Mouse (Mus musculus) hindbrain, embryonic 11.5 days (tissue): Measurements from ENCODE around the gene Pafah1b3. TPM values are rescaled to one million over a fixed set of nuclear protein-coding genes. Genes with fewer than 3 reads are reported as not detected.

Experiments used
- ATAC-seq: fragments of 200-750 bp; cut with Nextera tagmentation; 2 replicates; pipeline ENCODE4 v1.8.0; 2017; ENCODE audit warnings: mild to moderate bottlenecking, moderate TSS enrichment, moderate library complexity; ENCODE audit not compliant: low FRiP score
- DNase-seq: peaks from one replicate; pipeline ENCODE4 v3.0.0-alpha.2; 2015; ENCODE audit warnings: low spot score
- H3K27ac ChIP-seq: fragments of 300-500 bp; sonication (generic); 2 replicates; pipeline ENCODE4 v1.5.1; 2014; ENCODE audit warnings: mild to moderate bottlenecking, low read depth, low read length
- H3K27me3 ChIP-seq: fragments of 300-500 bp; sonication (generic); 2 replicates; pipeline ENCODE4 v1.6.1; 2014; ENCODE audit warnings: mild to moderate bottlenecking, low read length, moderate library complexity, mixed read lengths; ENCODE audit not compliant: control insufficient read depth, insufficient read depth
- H3K36me3 ChIP-seq: fragments of 300-500 bp; sonication (generic); 2 replicates; pipeline ENCODE4 v1.6.1; 2014; ENCODE audit warnings: mild to moderate bottlenecking, low read length, moderate library complexity, mixed read lengths; ENCODE audit not compliant: control insufficient read depth, insufficient read depth
- H3K4me1 ChIP-seq: fragments of 300-500 bp; sonication (generic); replicated peaks from 2 replicates; pipeline ENCODE4 v1.6.1; 2014; ENCODE audit warnings: low read length, mixed read lengths; ENCODE audit not compliant: control insufficient read depth, insufficient read depth
- H3K4me2 ChIP-seq: fragments of 300-500 bp; sonication (generic); replicated peaks from 2 replicates; pipeline ENCODE4 v1.6.1; 2014; ENCODE audit warnings: mild to moderate bottlenecking, low read depth, low read length
- H3K4me3 ChIP-seq: fragments of 300-500 bp; sonication (generic); 2 replicates; pipeline ENCODE4 v1.5.1; 2014; ENCODE audit warnings: low read depth, low read length
- H3K9ac ChIP-seq: fragments of 300-500 bp; sonication (generic); 2 replicates; pipeline ENCODE4 v1.6.1; 2014; ENCODE audit warnings: low read depth, low read length
- H3K9me3 ChIP-seq: fragments of 300-500 bp; sonication (generic); 2 replicates; pipeline ENCODE4 v1.6.1; 2016; ENCODE audit warnings: low read length; ENCODE audit not compliant: control insufficient read depth
- WGBS: fragments of 180-500 bp; shearing (Covaris S2); extraction: QIAGEN DNeasy Blood & Tissue Kit; methylation state at CpG from one replicate; pipeline ENCODE4 v1.1.7; 2014; 5-methylcytosine and 5-hydroxymethylcytosine counted together
- polyA plus RNA-seq: library from polyadenylated mRNA; unstranded; fragments of >200 nt; fragmentation: Nextera tagmentation; extraction: Ambion mirVana; gene quantifications from 2 replicates; pipeline ENCODE4 v1.2.1, GENCODE M21; 2014

Pafah1b3 gene
- polyA plus RNA-seq, 1 experiment from 2014 or later = 335 TPM

- Histone ChIP-seq H3K9ac (no peak overlapping the region), H3K4me3 (no peak overlapping the region), H3K27me3 (no peaks in the 10 kb centered on the region), H3K36me3 (no peaks in the 10 kb centered on the region), H3K4me1 (peaks cover 9% of the 10 kb centered on the region), H3K27ac (no peak overlapping the region), H3K4me2 (no peak overlapping the region), H3K9me3 (no peaks in the 10 kb centered on the region)
- no peak for DNase-seq
- no peak for ATAC-seq
- WGBS = 91% methylated on average over 21 of the region's 22 CpGs
Observed at GRCm38 (mm10) chr7:25273259-25274241, 24.2 kb downstream of the Pafah1b3 start.

- Histone ChIP-seq H3K27ac (no peak overlapping the region), H3K4me2 (no peak overlapping the region), H3K9me3 (no peaks in the 10 kb centered on the region), H3K36me3 (no peaks in the 10 kb centered on the region), H3K9ac (0 out of 2 replicates have a peak overlapping the region, but pooled peaks have one; percentile 16), H3K4me3 (no peak overlapping the region), H3K27me3 (no peaks in the 10 kb centered on the region), H3K4me1 (peaks cover 5% of the 10 kb centered on the region)
- DNase-seq = no peak
- 91% methylated on average over 38 of the region's 38 CpGs for WGBS
- ATAC-seq = no peak
Observed at GRCm38 (mm10) chr7:25272445-25273258, 25.1 kb downstream of the Pafah1b3 start.

GRCm38 (mm10) chr7:25271651-25272444 is 25.9 kb downstream of the Pafah1b3 start:
- no peak for ATAC-seq
- H3K9ac ChIP-seq = no peak overlapping the region
- no peak for DNase-seq
- H3K9me3 ChIP-seq = no peaks in the 10 kb centered on the region
- no peaks in the 10 kb centered on the region for H3K36me3 ChIP-seq
- 86% methylated on average over 30 of the region's 30 CpGs for WGBS
- no peak overlapping the region for H3K4me3 ChIP-seq
- H3K4me1 ChIP-seq = peaks cover 3% of the 10 kb centered on the region
- no peaks in the 10 kb centered on the region for H3K27me3 ChIP-seq
- H3K27ac ChIP-seq = no peak overlapping the region
- no peak overlapping the region for H3K4me2 ChIP-seq

- no peak for ATAC-seq
- DNase-seq = no peak
- no peak overlapping the region for H3K4me2 ChIP-seq
- H3K27ac ChIP-seq = no peak overlapping the region
- peaks cover 3% of the 10 kb centered on the region for H3K4me1 ChIP-seq
- H3K4me3 ChIP-seq = no peak overlapping the region
- H3K27me3 ChIP-seq = no peaks in the 10 kb centered on the region
- no peak overlapping the region for H3K9ac ChIP-seq
- H3K9me3 ChIP-seq = no peaks in the 10 kb centered on the region
- WGBS = 89% methylated on average over 35 of the region's 35 CpGs
- H3K36me3 ChIP-seq = no peaks in the 10 kb centered on the region
Observed at GRCm38 (mm10) chr7:25270652-25271633, 26.8 kb downstream of the Pafah1b3 start.

- no peak overlapping the region for H3K9ac ChIP-seq
- no peaks in the 10 kb centered on the region for H3K9me3 ChIP-seq
- H3K27me3 ChIP-seq = no peaks in the 10 kb centered on the region
- 83% methylated on average over 8 of the region's 8 CpGs for WGBS
- no peak overlapping the region; the same call in 1 of the 2 replicates for H3K4me3 ChIP-seq
- ATAC-seq (no peak), DNase-seq (no peak)
- H3K36me3 ChIP-seq = no peaks in the 10 kb centered on the region
- H3K4me2 ChIP-seq = peak overlapping the region; percentile 0; the same call in 1 of the 2 replicates
- peaks cover 3% of the 10 kb centered on the region for H3K4me1 ChIP-seq
- no peak overlapping the region for H3K27ac ChIP-seq
Observed at GRCm38 (mm10) chr7:25269545-25270271, 28.1 kb downstream of the Pafah1b3 start.

GRCm38 (mm10) chr7:25269029-25269428 is 28.8 kb downstream of the Pafah1b3 start:
- Histone ChIP-seq H3K9ac (peak overlapping the region; percentile 79), H3K27ac (no peak overlapping the region), H3K27me3 (no peaks in the 10 kb centered on the region), H3K4me1 (peaks cover 3% of the 10 kb centered on the region), H3K36me3 (no peaks in the 10 kb centered on the region), H3K9me3 (no peaks in the 10 kb centered on the region), H3K4me2 (peak overlapping the region; percentile 64), H3K4me3 (peak overlapping the region; percentile 64)
- ATAC-seq (no peak), DNase-seq (no peak)
- WGBS = 47% methylated on average over 4 of the region's 4 CpGs

GRCm38 (mm10) chr7:25268588-25268987 is 29.2 kb downstream of the Pafah1b3 start:
- DNase-seq (no peak), ATAC-seq (no peak)
- Histone ChIP-seq H3K4me3 (peak overlapping the region; percentile 64), H3K9ac (peak overlapping the region; percentile 79), H3K27me3 (no peaks in the 10 kb centered on the region), H3K4me2 (peak overlapping the region; percentile 64), H3K36me3 (no peaks in the 10 kb centered on the region), H3K9me3 (no peaks in the 10 kb centered on the region), H3K4me1 (peaks cover 3% of the 10 kb centered on the region), H3K27ac (peak overlapping the region; percentile 79)
- 7% methylated on average over 7 of the region's 7 CpGs for WGBS
